8 mouse cellular contexts compared by ENCODE assay signal in genomic region chr14:54669381-54669780, GRCm38 (mm10). TPM values are rescaled to one million over a fixed set of nuclear protein-coding genes. Genes with fewer than 3 reads are reported as not detected.
DNase-seq lines count a peak whose midpoint lies in the region; ATAC-seq and TF ChIP-seq lines count a peak whose summit lies in the region.

No protein-coding gene starts in this region.

- H3K4me2 ChIP-seq in heart, embryonic 11.5 days, result no peak overlapping the region

- no peak overlapping the region for H3K4me3 ChIP-seq in heart, embryonic 11.5 days (ENCODE audit: low read depth, low read length)
- no peak overlapping the region for H3K4me3 ChIP-seq in thymus, adult 2 months (ENCODE audit: control insufficient read depth, insufficient read depth, low read length)
- H3K4me3 ChIP-seq in small intestine, adult 2 months (ENCODE audit: low read depth, low read length), result no peak overlapping the region

- WGBS in heart, embryonic 11.5 days (ENCODE audit: insufficient replicate concordance), result 75% methylated on average over 4 of the region's 4 CpGs
- 82% methylated on average over 4 of the region's 4 CpGs for WGBS in thymus, adult 2 months
- 46% methylated on average over 4 of the region's 4 CpGs for whole genome bisulfite sequencing in small intestine, adult 2 months

- ATAC-seq in heart, embryonic 11.5 days (replicated peaks; ENCODE audit: insufficient number of reproducible peaks, low FRiP score, low TSS enrichment), result no peak
- 0 out of 2 replicates have a peak, but pooled peaks have one; percentile 56 for ATAC-seq in common myeloid progenitor, adult 5-6 weeks (replicated peaks; ENCODE audit: low read depth, poor library complexity, severe bottlenecking)

- H3K9ac ChIP-seq in heart, embryonic 11.5 days (ENCODE audit: low read depth, low read length), result no peak overlapping the region

- H3K27ac ChIP-seq in heart, embryonic 11.5 days (ENCODE audit: low read depth, low read length), result no peak overlapping the region
- no peak overlapping the region for H3K27ac ChIP-seq in thymus, adult 2 months (ENCODE audit: control insufficient read depth, insufficient read depth, low read length)
- no peak overlapping the region for H3K27ac ChIP-seq in small intestine, adult 2 months (ENCODE audit: insufficient read depth, low read depth, low read length)

- peak; percentile 50 to 74 for DNase-seq in heart, adult 18-20 months
- DNase-seq in thymus, adult 2 months, result peak; percentile 75
- no peak for DNase-seq in thymus, adult 18-20 months
- peak; percentile 69 for DNase-seq in kidney, postnatal 10 days
- DNase-seq in layer of hippocampus, postnatal 36 days, result no peak

- H3K27me3 ChIP-seq in heart, embryonic 11.5 days (ENCODE audit: control insufficient read depth, insufficient read depth, low read length), result no peaks in the 10 kb centered on the region
- no peaks in the 10 kb centered on the region for H3K27me3 ChIP-seq in thymus, adult 2 months (ENCODE audit: control insufficient read depth, insufficient read depth, low read length)
- H3K27me3 ChIP-seq in small intestine, adult 2 months (ENCODE audit: control insufficient read depth, insufficient read depth, low read length), result no peaks in the 10 kb centered on the region

- no peaks in the 10 kb centered on the region for H3K9me3 ChIP-seq in heart, embryonic 11.5 days (replicated peaks; ENCODE audit: control insufficient read depth, low read length)

- H3K4me1 ChIP-seq in heart, embryonic 11.5 days (ENCODE audit: control insufficient read depth, insufficient read depth, low read length), result no peaks in the 10 kb centered on the region
- H3K4me1 ChIP-seq in thymus, adult 2 months (replicated peaks; ENCODE audit: control insufficient read depth, insufficient read depth, low read length), result no peaks in the 10 kb centered on the region
- H3K4me1 ChIP-seq in small intestine, adult 2 months (ENCODE audit: control insufficient read depth, insufficient read depth, insufficient read length, low read length), result no peaks in the 10 kb centered on the region

- peak; percentile 45; the same call in 1 of the 2 replicates for TF ChIP-seq CTCF in thymus, adult 2 months (IDR thresholded peaks at IDR 0.05; ENCODE audit: borderline replicate concordance, control insufficient read depth, extremely low read depth, insufficient read depth, low read length, poor library complexity)
- peak; percentile 68; the same call in 1 of the 2 replicates for TF ChIP-seq CTCF in small intestine, adult 2 months (IDR thresholded peaks at IDR 0.05; ENCODE audit: extremely low read depth, insufficient read length, insufficient replicate concordance, low read depth, low read length)

- H3K36me3 ChIP-seq in heart, embryonic 11.5 days (ENCODE audit: control insufficient read depth, insufficient read depth, low read length), result peaks cover 33% of the 10 kb centered on the region
- peaks cover 51% of the 10 kb centered on the region for H3K36me3 ChIP-seq in thymus, adult 2 months (ENCODE audit: control insufficient read depth, insufficient read depth, low read length)
- peaks cover 54% of the 10 kb centered on the region for H3K36me3 ChIP-seq in small intestine, adult 2 months (ENCODE audit: control insufficient read depth, insufficient read depth, low read length)

- no peak for TF ChIP-seq POLR2A in thymus, adult 2 months (IDR thresholded peaks at IDR 0.05; ENCODE audit: control insufficient read depth, extremely low read depth, insufficient read depth, low read length, poor library complexity)
- no peak for TF ChIP-seq POLR2A in small intestine, adult 2 months (IDR thresholded peaks at IDR 0.05; ENCODE audit: low read depth, low read length)

RNA-seq across cellular contexts. Expression of gene 1700123O20Rik, which starts 16.6 kb away (rescaled TPM):
- total RNA-seq in heart, adult 18-20 months (2021), result 10 to 100 TPM; 15.4 to 15.5 TPM
- polyA plus RNA-seq in heart, embryonic 11.5 days (2014; fragmentation: Nextera tagmentation; extraction: Ambion mirVana), result 56.7 and 60.8 TPM in 2 replicates
- 80.2 and 92.8 TPM in 2 replicates for polyA plus RNA-seq in thymus, adult 2 months (2012; rRNA removed)
- 26.5 and 33.2 TPM in 2 replicates for total RNA-seq in common myeloid progenitor, adult 5-6 weeks (2017)
- polyA plus RNA-seq in small intestine, adult 2 months (2012; rRNA removed), result 21.9 and 47.4 TPM in 2 replicates
- total RNA-seq in layer of hippocampus, postnatal 36 days (2021), result 10 to 100 TPM; 24.0 to 26.3 TPM

RNA-seq across cellular contexts. Expression of gene Acin1, which starts 17.4 kb away (rescaled TPM):
- 10 to 100 TPM; 64.7 to 81.3 TPM for total RNA-seq in heart, adult 18-20 months (2021)
- 72.1 and 96.8 TPM in 2 replicates for polyA plus RNA-seq in heart, embryonic 11.5 days (2014; fragmentation: Nextera tagmentation; extraction: Ambion mirVana)
- 238 and 263 TPM in 2 replicates for polyA plus RNA-seq in thymus, adult 2 months (2012; rRNA removed)
- 238 and 282 TPM in 2 replicates for total RNA-seq in common myeloid progenitor, adult 5-6 weeks (2017)
- polyA plus RNA-seq in small intestine, adult 2 months (2012; rRNA removed), result 32.5 and 76.4 TPM in 2 replicates
- 100 to 1,000 TPM; 210 to 242 TPM for total RNA-seq in layer of hippocampus, postnatal 36 days (2021)

RNA-seq across cellular contexts. Expression of gene Cdh24, which starts 28.2 kb away (rescaled TPM):
- under 1 TPM; 0.12 to 0.59 TPM for total RNA-seq in heart, adult 18-20 months (2021)
- 2.9 and 3.1 TPM in 2 replicates for polyA plus RNA-seq in heart, embryonic 11.5 days (2014; fragmentation: Nextera tagmentation; extraction: Ambion mirVana)
- 138 and 142 TPM in 2 replicates for polyA plus RNA-seq in thymus, adult 2 months (2012; rRNA removed)
- 0.46 and 0.58 TPM in 2 replicates for total RNA-seq in common myeloid progenitor, adult 5-6 weeks (2017)
- polyA plus RNA-seq in small intestine, adult 2 months (2012; rRNA removed), result 3.1 and 4.6 TPM in 2 replicates
- total RNA-seq in layer of hippocampus, postnatal 36 days (2021), result 10 to 100 TPM; 23.6 to 24.5 TPM

RNA-seq across cellular contexts. Expression of gene Gm17606, which starts 28.6 kb away (rescaled TPM):
- not detected for total RNA-seq in heart, adult 18-20 months (2021)
- polyA plus RNA-seq in heart, embryonic 11.5 days (2014; fragmentation: Nextera tagmentation; extraction: Ambion mirVana), result not detected in 2 replicates
- not detected in 2 replicates for polyA plus RNA-seq in thymus, adult 2 months (2012; rRNA removed)
- total RNA-seq in common myeloid progenitor, adult 5-6 weeks (2017), result not detected in 2 replicates
- not detected in 2 replicates for polyA plus RNA-seq in small intestine, adult 2 months (2012; rRNA removed)
- not detected for total RNA-seq in layer of hippocampus, postnatal 36 days (2021)

RNA-seq across cellular contexts. Expression of gene Gm29776, which starts 29.3 kb away (rescaled TPM):
- not detected for total RNA-seq in heart, adult 18-20 months (2021)
- polyA plus RNA-seq in heart, embryonic 11.5 days (2014; fragmentation: Nextera tagmentation; extraction: Ambion mirVana), result 0.15 and 0.36 TPM in 2 replicates
- 0.09 and 0.14 TPM in 2 replicates for polyA plus RNA-seq in thymus, adult 2 months (2012; rRNA removed)
- 0.37 TPM in 1 of 2 replicates, not detected in the other for total RNA-seq in common myeloid progenitor, adult 5-6 weeks (2017)
- polyA plus RNA-seq in small intestine, adult 2 months (2012; rRNA removed), result not detected in 2 replicates
- total RNA-seq in layer of hippocampus, postnatal 36 days (2021), result not detected

Comparison
In these comparisons a context has a peak if more than half of its experiments do, and no peak if none do; other contexts are left out.
1. DNase-seq: peak in heart, adult 18-20 months (2 of 2), thymus, adult 2 months (single experiment) and kidney, postnatal 10 days (single experiment); none in thymus, adult 18-20 months (0 of 2) and layer of hippocampus, postnatal 36 days (0 of 2).
2. RNA of gene Cdh24, which starts 28.2 kb away (total RNA-seq): 23.6 to 24.5 TPM in layer of hippocampus, postnatal 36 days; 0.12 to 0.59 TPM in heart, adult 18-20 months and 0.46 to 0.58 TPM in common myeloid progenitor, adult 5-6 weeks; every median in the first group is over 10 times any median in the second.